Mouse (Mus musculus) thymus, adult 18-20 months (tissue): ENCODE data around the gene Clk3.

Experiments used
- DNase-seq, 2 experiments: peaks; one replicate each; pipeline ENCODE4 v3.0.0; 2022; ENCODE audit warnings: mixed read lengths in 2 of 2

Gene Clk3

GRCm38 (mm10) chr9:57765364-57766351 is at the start of gene Clk3:
Clk3 (minus strand) TSS chr9:57765860.
- DNase-seq: peak; percentile 69 to 77

DNA sequence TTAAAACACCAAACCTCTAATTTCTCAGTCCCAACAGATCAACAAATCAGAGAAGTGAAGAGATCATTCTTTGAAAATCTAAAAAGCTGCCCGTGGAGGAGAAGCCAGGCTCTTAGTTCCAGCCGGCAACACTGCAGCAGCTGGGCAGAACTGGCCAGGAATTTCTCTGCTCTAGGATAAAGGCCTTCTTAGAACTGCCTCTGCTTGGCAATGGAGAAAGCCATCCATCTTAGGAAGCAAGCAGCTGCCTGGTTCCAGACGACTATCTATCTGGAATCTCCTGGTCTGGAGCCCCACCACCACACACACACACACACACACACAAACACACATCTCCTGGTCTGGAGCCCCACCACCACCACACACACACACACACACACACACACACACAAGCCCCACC is 49.2 kb upstream of the Clk3 start:
- no peak for DNase-seq

DNA sequence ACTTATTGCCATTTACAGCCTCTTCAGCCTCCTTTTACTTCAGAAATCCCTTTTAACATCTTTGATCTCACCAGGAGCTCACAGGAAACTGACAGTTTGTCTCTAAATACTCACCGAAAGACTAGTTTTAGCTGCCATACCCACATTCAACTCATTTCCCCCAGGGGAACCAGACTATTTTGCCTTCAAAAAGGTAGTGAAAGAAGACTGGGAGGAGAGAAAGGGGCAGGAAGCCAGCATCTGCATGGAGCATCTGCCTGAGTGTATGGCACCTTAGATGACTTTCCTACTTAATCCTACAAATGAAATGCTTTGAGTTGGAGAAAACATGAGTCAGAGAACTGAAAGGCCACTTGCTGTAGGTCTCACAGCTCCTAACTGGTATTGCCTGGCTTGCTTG is 48.4 kb upstream of the Clk3 start:
- DNase-seq: no peak

- DNase-seq: no peak
Measured at GRCm38 (mm10) chr9:57811793-57812733, 46.4 kb upstream of the Clk3 start.

DNA sequence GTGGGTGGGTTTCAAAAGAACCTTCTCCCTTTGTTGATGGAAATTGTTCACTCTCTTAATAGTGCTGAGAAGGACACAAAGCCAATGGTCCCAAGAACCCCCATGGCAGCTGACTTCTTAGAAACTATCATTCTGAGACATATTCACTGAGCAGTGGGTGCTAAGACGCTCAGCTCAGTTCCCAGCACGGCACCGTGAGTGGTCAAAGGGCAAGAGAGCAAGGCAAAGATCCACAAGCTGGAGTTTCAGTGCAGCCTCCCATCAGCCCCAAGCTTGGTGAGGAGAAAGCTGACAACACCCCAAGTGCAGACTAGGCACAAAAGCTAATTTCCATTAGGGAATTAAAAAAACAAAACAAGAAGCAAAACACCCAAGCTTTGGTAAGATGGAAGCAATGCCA is 45.0 kb upstream of the Clk3 start:
- no peak for DNase-seq

GRCm38 (mm10) chr9:57808771-57809310 is 43.2 kb upstream of the Clk3 start:
- no peak for DNase-seq

DNA sequence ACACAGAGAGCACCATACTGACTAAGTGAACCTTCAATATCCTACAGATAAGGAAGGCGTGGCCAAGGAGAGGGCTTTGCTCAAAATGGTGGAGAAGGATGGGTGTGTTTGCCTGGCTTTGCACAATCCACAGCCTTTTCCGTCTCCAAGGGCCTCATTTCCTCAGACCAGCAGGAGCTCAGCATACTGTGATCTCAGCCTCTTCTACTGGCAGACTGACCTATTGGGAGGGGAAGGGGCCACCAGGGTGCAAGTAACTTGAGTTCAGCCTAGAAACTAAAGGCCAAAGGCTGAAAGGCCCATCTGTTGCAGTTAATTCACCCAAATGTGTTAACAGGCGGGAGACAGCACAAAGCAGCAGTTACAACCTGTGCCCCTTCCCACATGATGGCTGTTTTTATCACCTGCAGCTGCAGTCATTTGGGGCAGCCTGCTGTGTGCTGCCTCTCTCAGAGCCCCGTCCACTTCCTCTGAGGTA is 41.6 kb upstream of the Clk3 start:
- peak in 1 of 2 experiments; percentile 63 for DNase-seq

GRCm38 (mm10) chr9:57806066-57806481 is 40.4 kb upstream of the Clk3 start:
- DNase-seq: no peak

GRCm38 (mm10) chr9:57805087-57805737 is 39.6 kb upstream of the Clk3 start:
- DNase-seq: no peak

- no peak for DNase-seq
Measured at GRCm38 (mm10) chr9:57803839-57804238, 38.2 kb upstream of the Clk3 start.

- no peak for DNase-seq
Measured at GRCm38 (mm10) chr9:57803047-57803446, 37.4 kb upstream of the Clk3 start.

DNA sequence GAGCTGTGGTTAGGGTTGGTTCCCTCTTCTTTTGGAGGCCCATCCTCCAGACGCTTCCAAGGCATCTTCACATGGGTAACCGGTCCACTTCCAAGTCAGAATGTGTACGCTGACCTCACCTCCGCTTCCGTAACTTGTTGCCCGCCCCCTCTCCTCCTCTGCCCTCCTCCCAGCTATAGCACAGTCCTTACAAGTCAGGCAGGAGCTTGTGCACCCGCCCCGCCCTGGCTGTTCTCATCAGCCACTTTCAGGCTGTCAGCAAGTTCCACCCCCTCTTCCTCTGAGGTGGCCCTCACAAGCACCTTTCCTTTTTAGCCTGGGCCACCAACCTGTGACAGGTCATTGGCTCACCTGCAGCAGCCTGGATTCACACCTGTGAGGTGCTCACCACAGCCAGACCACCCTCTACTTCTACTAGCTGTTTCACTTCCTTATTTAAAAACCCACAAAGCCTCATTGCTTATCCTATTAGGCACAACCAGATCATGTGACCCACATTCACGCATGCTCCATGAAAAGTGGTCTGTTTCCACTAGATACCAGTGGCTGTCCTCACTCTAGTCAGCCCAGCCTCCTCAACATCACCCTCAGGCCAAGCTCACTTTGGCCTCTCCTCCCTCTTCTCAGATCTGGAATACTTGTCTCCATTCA is 34.8 kb upstream of the Clk3 start:
- no peak for DNase-seq

GRCm38 (mm10) chr9:57798725-57799253 is 33.1 kb upstream of the Clk3 start:
- no peak for DNase-seq

DNA sequence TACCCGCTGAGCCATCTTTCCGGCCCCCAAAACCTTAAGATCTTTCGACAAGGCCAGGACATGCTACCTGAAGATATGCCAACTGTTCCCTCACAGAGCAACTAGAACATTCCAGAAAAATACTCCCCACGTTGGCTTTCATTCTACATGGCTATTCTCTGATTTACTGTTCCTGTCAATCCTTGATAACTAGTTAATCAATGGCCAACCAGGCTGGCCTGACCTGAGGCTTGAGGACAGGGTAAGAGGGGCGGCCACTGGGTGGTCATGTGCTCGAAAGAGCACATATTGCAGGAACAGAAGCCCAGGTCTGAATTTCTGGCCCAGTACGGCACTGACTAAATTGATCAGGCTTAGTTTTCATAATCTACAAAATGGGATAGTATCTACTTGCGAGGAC is 31.8 kb upstream of the Clk3 start:
- no peak for DNase-seq

DNA sequence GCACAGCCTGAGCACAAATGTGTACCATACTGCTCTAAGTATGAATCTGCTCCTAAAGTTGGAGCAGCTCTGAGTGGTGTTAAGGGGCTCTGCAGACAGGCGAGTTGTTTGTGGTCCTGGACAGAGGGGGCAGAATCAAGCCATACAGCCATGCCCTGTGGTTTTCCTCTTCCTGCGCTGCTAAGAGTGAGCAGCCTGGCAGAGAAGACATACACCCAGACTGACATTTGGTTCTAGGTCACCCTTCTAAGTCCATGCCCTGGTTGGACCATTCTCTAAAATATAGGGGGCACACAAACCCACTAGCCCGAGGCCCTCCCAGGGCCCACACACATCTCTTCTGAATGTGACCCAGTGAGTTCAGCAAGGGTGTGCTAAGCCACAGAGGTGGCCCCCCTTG is 24.1 kb upstream of the Clk3 start:
- DNase-seq: no peak

GRCm38 (mm10) chr9:57782656-57783055 is 17.0 kb upstream of the Clk3 start:
- DNase-seq: no peak

GRCm38 (mm10) chr9:57775736-57776135 is 10.1 kb upstream of the Clk3 start:
- no peak for DNase-seq

DNA sequence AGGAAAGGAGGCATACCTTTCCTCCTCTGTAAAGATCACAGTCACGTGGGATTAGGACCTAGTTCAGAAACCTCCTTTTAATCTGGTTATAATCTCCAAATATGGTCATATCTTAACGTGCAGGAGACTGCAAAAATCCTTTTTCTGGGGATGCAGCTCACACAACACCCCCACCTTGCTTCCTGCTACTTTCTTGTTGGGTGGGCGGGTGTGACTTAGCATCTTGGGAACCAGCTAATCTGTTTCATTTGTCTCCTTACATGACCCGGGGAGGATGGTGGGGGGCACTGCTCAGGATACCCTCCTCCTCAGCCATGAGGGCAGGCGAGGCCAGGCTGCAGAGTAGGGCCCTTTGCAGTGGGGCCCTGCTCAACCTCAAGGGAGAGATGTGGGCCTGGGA is 9.4 kb upstream of the Clk3 start:
- DNase-seq: no peak

- no peak for DNase-seq
Measured at GRCm38 (mm10) chr9:57774168-57774567, 8.5 kb upstream of the Clk3 start.

DNA sequence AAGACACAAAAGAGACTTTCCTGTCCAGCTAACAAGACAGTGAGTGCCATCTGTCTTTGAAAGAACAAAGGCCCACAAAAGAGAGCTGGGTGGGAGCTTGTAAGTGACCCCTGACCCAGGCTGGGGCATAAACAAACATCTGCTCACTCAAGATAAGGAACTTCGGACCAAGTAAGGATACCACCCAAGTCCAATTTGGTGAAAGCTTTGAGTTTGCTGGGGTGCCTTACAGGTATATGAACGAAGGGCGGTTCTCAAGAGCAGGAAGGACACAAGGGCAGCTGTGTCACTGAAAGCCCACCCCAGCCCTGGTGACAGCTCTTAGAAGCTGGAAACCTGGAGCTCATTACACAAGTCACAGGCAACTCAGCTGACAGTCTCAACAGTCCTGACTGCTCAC is 8.1 kb upstream of the Clk3 start:
- no peak for DNase-seq

GRCm38 (mm10) chr9:57770836-57771235 is 5.2 kb upstream of the Clk3 start:
- no peak for DNase-seq

DNA sequence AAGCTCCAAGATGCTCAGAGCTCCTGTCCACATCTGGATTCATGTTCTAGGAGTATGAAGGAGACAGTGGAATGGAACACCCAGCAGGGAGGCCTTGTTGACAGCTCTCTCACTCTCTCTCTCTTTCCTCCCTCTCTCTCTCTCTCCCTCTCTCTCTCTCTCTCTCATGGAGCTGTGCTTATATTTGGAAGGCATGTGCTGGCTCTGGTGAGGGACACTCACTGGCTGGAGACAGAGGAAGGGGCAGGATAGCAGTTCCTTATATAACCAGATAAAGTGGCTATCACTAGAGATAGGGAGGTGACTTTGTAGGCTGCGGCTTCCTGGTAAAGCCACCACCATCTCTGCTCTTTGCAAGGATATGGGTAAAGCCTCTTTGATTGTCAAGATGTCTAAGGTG is 4.6 kb upstream of the Clk3 start:
- DNase-seq: no peak
